Mouse (Mus musculus): Measurements from ENCODE around the gene Slc17a7.
"Not testable (repeated sequence)": the region's sequence is repeated elsewhere in the genome, so short reads cannot be mapped to it uniquely, and the experiment has no call there.

The Slc17a7 gene

DNA sequence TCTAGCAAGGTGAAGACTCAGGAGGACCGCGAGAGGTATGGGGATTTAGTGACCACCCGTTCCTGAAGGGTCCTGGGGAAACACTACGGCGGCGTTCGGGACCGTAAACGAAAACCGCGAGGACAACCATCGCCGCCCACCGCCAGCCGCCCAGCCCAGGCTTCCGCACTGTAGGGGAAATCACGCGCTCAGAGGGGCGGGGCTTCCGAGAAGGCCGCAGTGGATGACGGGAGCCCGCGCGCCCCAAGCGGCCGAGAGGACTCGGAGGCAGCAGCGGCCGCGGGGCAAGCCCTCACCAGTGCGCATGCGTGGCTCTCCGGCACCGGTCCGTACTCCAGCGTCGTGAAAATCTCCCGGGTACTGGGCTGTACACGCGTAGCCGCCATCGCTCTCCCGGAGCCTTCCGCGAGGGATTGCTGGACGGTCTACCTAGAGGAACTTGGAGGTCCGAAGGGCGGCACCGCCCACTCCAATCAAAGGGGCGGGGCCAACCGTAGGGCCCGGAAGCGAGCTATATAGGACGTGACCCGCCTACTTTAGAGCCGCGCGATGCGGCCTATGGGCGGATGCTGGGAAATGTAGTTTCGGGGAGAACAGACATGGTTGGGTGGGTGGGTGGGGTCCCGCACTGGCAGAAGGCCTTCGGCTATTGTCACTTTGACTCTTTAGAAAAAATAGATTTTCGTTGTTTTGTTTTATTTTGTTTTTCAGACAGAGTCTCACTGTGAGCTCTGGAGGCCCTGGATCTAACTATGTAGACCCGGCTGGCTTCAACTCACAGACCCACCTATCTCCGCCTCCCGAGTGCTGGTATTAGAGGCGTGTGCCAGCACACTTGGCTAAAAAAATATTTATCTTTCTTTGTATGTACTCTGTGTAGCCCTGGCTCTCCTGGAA, 9.4 kb upstream of the Slc17a7 start, which contains the start of the genes Pih1d1 and Aldh16a1:
TSS of gene Pih1d1 (plus strand) at position 208 of the 897 bp plus-strand sequence.
TSS of gene Aldh16a1 (minus strand) at position 489 of the 897 bp plus-strand sequence.
- in situ Hi-C loops (cut with MboI): no loop called here

DNA sequence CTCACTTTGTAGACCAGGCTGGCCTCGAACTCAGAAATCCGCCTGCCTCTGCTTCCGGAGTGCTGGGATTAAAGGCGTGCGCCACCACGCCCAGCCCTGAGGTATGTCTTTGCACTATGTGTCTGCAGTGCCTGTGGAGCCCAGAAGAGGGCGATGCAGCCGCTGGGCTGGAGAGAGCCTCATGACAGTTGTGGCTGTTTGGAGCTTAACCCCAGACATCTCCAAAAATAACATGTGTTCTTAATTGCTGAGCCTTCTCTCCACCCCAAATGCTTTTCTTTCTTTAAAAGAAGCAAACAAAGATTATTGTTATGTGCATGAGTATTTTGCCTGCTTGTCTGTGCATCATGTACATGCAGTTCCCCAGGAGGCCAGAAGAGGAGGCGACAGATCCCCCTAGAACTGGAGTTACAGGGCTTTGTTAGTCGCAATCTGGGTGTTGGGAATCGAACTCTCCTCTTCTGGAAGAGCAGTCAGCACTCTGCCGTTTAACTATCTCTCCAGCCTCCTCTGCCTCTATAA, 8.7 kb upstream of the Slc17a7 start:
- in situ Hi-C loops (cut with MboI): no loop called here

DNA sequence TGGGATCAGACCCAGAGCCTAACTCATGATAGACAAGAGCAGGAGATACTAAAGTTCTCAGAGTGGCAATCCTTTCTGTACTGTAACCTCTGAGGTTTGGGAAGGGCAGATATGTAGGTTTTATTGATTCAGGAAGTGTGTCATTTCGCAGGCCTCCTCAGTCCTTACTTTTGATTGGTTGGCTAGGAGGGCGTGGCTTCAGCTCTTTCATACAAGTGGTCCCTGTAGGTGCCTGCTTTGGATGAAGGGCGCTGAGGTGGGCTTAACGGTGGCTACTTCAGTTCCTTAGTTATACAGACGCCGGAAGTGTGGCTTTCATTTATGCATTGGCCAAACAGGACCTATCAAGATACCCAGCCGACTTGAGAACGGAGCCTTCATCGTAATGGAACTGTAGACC, 8.2 kb upstream of the Slc17a7 start:
- in situ Hi-C loops (cut with MboI): no loop called here

DNA sequence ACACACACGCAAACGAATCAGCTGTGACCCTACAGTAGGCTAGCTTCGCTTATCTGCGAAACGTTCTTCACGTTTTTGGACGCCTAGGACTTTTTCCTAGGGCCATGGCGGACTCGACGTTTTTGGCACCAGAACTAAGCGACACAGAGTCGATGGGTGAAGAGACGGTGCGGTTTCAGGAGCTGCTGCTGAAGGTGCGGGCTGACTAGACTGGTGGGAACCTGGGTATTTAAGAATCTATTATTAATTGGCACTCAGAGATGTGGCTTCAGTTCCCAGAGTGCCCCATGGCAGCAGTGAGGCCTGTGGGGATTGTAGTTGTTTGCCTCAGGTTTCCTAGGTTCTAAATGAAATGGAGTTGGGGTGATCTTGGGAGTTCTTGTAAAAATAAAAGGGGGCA, 7.5 kb upstream of the Slc17a7 start:
- in situ Hi-C loops (cut with MboI): no loop called here

DNA sequence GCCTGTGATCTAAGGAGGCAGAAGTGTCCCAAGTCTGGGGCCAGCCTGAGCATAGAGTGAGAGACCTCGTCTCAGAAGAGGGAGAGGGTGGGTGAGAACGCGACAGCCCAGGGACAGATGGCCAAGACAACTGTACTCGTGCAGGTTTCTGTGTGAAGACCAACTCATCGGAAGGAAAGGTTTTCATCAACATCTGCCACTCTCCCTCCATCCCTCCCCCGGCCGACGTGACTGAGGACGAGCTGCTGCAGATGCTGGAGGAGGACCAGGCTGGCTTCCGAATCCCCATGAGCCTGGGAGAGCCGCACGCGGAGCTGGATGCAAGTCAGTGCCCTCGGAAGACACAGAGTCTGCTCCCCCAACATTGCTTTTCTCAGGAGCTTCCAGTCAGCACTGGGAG, 6.3 kb upstream of the Slc17a7 start:
- in situ Hi-C loops (cut with MboI): no loop called here

DNA sequence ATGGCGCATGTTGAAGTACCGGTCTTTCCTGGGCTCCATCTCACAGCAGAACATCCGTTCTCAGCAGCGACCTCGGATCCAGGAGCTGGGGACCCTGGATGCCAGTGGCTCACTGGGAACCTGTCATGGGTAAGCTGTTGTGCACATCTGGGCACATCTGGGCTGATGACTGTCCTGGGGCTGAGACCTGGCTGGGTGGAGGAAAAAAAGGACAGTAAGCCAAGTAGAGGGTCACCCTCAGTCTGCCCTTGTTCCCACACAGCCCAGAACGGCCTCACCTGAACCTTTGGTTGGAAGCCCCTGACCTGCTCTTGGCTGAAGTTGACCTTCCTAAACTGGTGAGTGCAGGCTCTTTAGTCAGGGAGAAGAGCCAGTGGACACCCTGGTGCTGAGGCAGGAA, 4.8 kb upstream of the Slc17a7 start:
- in situ Hi-C loops (cut with MboI): no loop called here

DNA sequence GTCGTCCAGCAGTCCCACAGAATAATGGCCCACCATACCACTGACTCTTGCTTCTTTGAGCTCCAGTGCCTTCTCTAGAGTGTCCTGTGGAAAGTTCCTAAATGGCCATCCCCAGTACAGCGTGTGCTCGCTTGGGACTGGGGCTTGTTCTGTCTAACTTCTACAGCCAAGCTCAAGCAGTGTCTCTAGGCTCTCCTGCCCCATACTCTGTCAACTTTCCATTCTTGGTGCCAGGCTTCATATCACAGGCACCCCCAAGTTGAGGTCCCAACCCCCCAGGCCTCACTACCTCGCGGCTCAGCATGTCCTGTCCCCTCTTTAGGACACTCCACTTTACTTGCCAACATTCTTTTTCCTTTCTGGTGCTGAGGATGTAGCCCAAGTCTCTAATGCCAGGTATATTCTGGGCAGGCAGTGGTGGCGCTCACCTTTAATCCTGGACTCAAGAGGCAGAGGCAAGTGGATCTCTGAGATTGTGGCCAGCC, 3.4 kb upstream of the Slc17a7 start:
- in situ Hi-C loops (cut with MboI): no loop called here

DNA sequence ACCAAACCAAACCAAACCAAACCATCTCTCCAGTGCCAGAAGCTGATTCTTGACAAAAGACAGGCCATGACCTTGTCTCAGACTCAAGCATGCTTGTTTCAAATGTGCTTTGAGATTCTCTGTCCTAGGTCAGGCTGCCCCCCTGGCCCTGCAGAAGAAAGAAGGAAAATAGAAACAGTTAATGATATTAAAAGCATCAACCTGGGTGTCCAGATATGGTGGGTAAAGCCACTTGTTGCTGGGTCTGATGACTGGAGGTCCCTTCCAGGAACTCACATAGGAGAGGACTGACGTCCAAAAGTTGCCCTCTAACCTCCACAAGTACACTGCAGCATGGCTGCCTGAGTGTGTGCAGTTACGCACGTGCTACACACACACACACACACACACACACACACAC, 2.9 kb upstream of the Slc17a7 start:
- in situ Hi-C loops (cut with MboI): no loop called here

DNA sequence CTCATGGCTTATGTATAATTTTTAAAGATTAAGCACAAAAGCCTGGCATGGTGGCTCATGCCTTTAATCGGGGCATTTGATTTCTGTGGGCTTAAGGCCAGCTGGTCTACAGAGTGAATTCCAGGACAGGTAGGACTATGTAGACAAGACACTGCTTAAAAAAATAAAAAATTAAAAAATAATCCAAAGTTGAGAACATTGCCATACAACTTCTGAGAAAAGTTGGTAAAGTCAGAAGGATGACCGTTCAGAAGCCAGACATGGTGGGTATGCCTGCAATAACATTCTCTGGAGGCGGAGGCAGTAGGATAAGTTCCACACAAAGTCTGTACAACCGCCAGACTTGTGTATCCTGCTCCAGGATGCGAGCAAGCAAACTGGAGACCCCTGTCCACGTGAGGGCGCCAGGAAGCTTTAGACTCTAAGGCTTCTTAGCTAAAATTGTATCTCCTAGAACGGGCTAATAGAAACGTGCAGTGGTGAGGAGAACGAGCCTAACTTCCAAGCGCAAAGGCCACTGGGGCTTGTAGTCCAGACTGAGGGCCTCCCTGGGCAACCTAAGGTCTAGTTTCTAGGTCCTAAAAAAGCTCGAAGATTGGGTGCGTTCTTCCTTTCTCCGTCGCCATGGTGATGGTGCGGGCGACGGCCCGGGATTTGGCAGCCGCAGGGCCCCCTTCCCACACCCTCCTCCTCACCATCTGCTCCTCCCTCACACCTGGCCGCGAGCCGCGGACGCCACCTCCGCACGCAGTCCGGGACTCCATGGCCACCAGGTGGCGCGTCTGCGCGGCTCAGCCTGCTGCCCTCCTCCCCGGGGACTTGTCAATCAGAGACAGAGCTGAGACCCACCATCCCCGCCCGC, 1.9 kb upstream of the Slc17a7 start:
- in situ Hi-C loops (cut with MboI): no loop called here

DNA sequence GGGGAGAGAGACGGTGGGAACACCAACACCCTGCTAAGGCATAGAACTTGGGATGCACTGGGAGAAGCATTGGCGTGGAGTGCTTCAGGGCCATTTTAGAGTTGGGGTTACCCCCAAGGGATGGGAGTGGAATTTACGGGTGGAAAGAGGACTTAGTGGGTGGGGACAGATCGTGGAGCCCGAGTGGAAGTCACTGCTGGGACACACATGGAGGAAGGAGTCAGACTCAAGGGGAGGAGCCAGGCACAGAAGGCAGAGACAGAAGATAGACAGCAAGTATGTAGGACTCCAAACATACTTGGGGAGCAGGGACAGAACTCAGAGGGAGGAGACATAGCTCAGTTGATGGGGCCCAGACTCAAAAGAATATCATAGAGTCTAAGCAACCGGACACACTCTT, 1.2 kb upstream of the Slc17a7 start:
- in situ Hi-C loops (cut with MboI): no loop called here

DNA sequence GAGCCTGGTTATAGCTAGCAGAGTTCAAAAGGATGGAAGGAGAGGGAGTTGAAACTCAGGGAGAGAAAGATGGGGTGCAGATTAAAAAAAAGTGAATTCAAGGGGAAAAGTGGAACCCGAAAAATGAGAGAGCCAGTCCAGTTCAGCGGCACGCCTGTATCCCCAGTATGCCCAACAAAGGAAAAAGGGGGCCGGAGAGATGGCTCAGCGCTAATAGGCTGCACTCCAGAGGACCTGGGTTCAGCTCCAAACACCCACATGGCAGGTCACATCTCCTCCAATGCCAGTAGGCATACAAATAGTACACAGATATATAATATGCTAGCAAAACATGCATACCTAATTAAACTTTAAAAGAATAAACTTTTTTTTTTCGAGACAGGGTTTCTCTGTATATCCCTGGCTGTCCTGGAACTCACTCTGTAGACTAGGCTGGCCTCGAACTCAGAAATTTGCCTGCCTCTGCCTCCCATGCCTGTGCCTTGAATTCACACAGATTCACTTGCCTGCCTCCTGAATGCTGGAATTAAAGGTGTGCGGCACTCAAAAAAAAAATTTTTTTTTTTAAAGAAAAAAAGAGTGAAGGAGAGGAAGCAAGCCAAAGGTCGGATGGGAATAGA, 643 bp upstream of the Slc17a7 start:
- in situ Hi-C loops (cut with MboI): no loop called here

DNA sequence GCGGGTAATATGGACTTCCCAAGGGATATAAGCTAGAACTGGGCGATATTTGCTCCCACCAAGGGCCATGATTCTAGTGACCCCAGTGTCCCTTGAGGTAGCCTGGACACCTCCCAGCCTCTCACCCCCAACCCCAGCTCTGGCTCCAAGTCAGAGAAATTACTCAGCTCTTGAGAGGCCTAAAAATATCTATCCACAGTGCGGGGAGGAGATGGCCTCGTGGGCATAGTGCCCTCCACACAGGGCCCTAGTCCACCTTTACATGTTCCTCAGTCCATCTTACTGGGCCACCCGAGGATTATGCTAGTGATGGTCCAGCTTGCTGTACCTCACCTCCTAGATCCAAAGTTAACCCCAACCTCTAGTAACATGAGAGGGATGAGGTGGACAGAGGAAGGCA, 1.1 kb downstream of the Slc17a7 start:
- in situ Hi-C loops (cut with MboI): no loop called here

DNA sequence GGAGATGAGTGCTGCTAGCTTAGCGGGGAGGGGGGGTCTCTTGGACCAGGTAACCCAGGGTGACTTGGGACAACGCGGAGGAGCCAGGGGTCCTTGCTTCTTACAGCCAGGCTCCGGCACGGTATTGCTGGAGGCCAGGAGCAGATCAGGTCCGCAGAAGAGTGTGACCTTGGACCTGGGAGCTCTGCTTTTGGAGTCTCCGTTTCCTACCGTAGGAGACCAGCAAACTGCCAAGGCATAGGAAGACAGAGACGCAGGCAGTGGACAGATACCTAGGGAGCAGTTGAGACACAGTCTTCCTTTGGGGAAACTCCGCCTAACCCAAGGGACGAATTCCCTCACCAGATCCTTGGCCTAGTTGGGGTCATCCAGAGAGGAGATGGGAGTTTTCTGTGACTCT, 2.0 kb downstream of the Slc17a7 start:
- in situ Hi-C loops (cut with MboI): no loop called here

DNA sequence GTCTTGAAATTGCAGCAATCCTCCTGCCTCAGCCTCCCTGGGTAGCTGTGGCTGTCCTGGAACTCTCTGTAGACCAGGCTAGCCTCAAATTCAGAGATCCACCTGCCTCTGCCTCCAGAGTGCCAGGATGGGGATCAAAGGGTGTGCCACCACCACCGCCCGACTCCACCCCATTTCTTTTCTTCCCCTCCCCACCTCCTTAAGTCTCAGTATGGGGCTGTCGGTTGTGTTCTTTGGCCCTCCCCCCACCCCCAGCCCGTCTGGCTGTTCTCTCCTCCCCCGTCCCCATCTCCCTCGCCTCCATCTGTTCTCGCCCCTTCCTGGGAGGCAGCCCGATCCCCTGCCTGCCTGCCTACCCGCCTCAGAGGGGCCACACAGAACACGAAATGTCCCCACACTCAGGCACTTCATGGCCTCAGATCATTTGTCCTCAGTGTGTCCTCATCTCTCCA, 3.2 kb downstream of the Slc17a7 start:
- in situ Hi-C loops (cut with MboI): no loop called here

DNA sequence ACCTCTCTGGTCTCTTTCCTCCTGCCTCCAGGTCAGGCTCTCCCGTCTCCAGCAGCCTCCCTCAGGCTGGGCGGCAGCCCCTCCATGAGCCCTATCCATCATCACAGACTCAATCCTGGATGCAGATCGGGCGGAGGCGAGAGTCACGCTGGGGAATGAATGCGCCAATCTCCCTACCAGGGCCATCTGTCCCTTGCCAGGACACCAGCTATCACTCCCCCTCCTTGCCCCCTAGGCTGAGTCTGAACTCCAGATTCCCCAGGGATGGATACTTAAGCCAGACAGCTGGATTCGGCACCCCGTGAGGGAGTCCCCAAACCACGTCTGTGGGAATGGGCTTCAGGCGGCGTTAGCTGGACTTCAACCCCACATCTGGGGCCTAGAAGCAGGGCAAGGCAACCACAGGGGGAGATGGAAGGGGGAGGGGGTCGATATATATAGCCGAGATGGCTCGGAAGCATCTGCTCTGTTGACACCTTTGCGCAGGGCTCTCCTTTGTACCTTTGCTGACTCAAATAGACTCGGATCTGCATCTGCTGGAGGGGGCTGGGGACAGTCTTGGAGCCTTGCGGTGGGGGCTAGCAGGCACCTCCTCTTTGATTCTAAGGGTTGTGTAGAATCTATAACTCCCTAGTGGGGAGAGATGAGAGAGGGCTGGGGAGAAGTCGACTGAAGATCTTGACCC, 4.2 kb downstream of the Slc17a7 start:
- in situ Hi-C loops (cut with MboI): no loop called here

DNA sequence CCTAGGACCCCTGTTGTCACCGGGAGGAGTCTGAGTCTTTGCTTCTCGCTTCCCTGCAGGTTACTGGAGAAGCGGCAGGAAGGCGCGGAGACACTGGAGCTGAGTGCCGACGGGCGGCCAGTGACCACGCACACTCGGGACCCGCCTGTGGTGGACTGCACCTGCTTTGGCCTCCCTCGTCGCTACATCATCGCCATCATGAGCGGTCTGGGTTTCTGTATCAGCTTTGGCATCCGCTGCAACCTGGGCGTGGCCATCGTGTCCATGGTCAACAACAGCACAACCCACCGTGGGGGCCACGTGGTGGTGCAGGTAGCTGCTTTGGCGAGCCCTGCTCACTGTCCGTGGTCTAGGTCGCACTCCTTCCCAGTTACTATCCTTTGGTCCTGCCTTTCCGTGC, 4.9 kb downstream of the Slc17a7 start:
- in situ Hi-C loops (cut with MboI): no loop called here

DNA sequence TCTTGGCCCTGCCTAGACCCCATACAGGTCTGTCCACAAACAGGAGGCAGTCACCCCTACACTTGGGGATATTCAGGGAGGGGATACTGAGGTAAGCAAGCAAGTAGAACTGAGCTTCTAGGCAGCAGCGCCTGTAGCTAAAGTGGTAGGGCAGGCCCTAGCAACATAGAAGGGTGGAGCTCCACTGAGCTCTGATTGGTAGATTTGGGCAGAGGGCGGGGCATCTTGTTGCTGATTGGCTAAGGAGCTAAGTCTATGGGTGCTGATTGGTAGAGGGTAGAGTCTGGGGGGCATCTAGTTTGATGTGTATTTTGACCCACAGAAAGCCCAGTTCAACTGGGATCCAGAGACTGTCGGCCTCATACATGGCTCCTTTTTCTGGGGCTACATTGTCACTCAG, 5.7 kb downstream of the Slc17a7 start:
- in situ Hi-C loops (cut with MboI): no loop called here

DNA sequence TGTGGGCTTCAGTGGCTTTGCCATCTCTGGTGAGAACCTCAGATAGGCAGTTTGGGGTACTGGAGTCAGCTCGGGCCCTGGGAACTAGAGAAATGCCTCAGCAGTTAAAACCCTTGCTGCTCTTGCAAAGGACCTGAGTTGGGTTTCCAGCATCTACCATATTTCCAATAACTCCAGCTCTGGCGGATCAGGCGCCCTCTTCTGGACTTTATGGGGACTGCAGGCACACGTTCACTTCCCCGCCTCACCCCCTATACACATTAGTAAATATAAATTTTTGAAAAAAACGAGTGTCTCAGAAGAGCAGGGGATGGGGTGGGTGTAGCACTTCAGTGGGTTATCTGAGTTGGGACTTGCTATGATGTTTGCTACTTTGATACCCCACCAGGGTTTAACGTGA, 9.2 kb downstream of the Slc17a7 start:
- in situ Hi-C loops (cut with MboI): no loop called here

DNA sequence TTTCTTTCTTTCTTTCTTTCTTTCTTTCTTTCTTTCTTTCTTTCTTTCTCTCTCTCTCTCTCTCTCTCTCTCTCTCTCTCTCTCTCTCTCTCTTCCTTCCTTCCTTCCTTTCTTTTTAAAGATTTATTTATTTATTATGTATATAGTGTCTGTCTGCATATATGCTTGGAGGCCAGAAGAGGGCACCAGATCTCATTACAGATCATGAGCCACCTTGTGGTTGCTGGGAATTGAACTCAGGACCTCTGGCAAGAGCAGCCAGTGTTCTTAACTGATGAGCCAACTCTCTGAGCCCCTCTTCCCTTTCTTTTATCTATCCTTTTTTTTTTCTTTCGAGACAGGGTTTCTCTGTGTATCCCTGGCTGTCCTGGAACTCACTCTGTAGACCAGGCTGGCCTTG, 10.0 kb downstream of the Slc17a7 start:
- in situ Hi-C loops (cut with MboI): not testable (repeated sequence)

DNA sequence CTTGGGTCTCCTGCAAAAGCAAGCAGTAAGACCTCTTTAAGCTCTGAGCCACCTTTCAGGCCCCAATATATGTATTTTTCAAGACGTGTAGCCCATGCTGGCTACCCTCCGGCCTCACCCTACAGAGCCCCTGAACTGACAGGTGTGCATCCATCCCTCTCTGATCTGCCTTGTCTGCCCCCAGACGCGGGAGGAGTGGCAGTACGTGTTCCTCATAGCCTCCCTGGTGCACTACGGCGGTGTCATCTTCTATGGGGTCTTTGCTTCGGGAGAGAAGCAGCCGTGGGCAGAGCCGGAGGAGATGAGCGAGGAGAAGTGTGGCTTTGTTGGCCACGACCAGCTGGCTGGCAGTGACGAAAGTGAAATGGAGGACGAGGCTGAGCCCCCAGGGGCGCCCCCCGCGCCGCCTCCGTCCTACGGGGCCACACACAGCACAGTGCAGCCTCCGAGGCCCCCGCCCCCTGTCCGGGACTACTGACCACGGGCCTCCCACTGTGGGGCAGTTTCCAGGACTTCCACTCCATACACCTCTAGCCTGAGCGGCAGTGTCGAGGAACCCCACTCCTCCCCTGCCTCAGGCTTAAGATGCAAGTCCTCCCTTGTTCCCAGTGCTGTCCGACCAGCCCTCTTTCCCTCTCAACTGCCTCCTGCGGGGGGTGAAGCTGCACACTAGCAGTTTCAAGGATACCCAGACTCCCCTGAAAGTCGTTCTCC, 11.0 kb downstream of the Slc17a7 start:
- in situ Hi-C loops (cut with MboI): no loop called here

DNA sequence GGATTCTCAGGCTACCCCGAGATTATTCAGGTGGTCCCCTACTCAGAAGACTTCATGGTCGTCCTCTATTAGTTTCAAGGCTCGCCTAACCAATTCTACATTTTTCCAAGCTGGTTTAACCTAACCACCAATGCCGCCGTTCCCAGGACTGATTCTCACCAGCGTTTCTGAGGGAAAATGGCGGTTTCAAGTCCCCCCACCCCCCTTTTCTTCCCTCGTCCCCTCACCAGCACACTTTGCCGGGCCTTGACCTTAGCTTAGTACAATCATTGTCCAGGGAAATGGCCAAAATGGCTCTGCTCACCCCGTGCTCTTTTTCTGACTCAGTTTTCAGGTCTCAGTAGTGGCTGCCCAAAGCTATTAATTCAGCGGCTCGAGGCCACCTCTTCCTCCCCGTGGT, 11.6 kb downstream of the Slc17a7 start:
- in situ Hi-C loops (cut with MboI): no loop called here

Data from mature B cell (primary cell).